Mouse (Mus musculus) ES-E14 (cell line): Measurements from ENCODE around the gene Lsm10.
A peak's percentile ranks its signal among the peaks of the same experiment; 100 is the strongest.

ENCODE experiments used
- CHD2 ChIP-seq: IDR thresholded peaks from 2 replicates; pipeline ENCODE4 v1.6.1; 2014; ENCODE audit warnings: mild to moderate bottlenecking, low read depth, low read length, inconsistent platforms
- MAFK ChIP-seq: IDR thresholded peaks from 2 replicates; pipeline ENCODE4 v1.6.1; 2014; ENCODE audit warnings: mild to moderate bottlenecking, low read depth, low read length, inconsistent platforms; ENCODE audit not compliant: insufficient read depth
- ZC3H11A ChIP-seq: IDR thresholded peaks from 2 replicates; pipeline ENCODE4 v1.6.1; 2012; ENCODE audit warnings: low read depth, mild to moderate bottlenecking, inconsistent platforms, low read length, borderline replicate concordance

DNA sequence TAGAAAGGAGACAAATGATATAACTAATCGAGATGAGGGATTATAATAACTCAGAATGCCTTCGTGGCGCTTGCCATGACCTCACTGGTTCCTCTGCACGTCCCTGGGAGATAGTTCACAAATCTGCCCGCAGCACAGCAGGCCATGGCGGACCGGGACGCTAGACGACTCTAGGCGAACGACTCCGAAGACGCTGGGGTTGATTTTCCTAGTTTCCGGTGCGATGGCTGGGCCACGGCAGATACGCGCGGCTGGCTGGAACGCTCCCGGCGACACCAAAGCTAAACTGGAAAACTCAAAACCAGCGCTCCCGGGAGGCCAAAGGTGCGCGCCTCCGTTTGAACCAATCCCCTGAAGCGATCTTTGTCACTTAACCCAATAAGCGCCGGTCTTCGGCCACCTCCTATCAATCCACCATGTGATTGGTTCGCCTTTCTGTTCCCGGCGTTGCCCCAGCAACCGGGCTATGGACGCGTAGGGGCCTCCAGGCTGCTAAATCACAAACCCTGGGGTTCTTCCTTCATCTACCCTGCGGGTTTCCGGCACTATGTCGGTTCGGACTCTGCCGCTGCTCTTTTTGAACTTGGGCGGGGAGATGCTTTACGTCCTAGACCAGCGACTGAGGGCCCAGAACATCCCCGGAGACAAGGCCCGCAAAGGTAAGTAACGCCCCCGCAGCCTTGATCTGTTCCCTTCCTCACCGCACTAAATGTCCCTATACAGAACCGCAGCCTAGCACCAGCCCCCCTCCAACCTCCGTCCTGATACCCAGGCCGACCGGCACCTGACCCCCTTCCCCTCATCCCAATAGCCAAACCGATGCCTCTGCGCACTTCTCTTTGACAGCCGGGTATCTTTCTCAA, 38.1 kb upstream of the Lsm10 start, which contains the start of gene Oscp1:
- TF ChIP-seq ZC3H11A (no peak), CHD2 (peak; percentile 84), MAFK (no peak)
